Comparison of ENCODE assay signal across 20 mouse cellular contexts in the genomic region with DNA sequence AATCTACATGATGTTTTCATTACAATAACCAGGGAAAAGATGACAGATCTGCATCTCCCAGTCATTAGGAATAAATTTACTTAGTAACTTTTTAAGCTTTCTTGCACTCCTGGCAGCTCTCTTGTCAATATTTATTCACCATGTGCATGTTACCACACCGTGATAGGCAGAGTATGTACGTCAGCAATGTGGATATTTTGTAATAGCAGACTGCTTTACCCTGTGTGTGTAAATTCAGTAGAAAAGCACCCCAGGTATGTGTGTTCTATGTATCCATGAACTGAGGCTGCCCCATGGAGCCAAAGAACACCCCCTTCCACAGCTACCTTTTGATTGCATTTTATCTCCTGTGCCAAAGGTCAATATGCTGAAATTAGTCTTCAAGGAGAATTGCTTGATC. TPM values are rescaled to one million over a fixed set of nuclear protein-coding genes. Genes with fewer than 3 reads are reported as not detected.
"Had no signal": no experiment of that assay in that cellular context is flagged by ENCODE, and none has a peak within 500 bp of the region (broad histone marks: within the 10 kb centered on the region; RNA-seq: fewer than 3 reads in every experiment).

No protein-coding gene starts in this region.

- H3K9me3 ChIP-seq: midbrain, embryonic 12.5 days; neural tube, embryonic 13.5 days; neural tube, embryonic 15.5 days had no signal

- H3K36me3 ChIP-seq: midbrain, embryonic 12.5 days; neural tube, embryonic 13.5 days; neural tube, embryonic 15.5 days had no signal

- H3K27me3 ChIP-seq: neural tube, embryonic 15.5 days had no signal

- H3K4me2 ChIP-seq: lung, embryonic 14.5 days; midbrain, embryonic 12.5 days; neural tube, embryonic 13.5 days; neural tube, embryonic 15.5 days had no signal

- H3K4me1 ChIP-seq: midbrain, embryonic 12.5 days; neural tube, embryonic 13.5 days; neural tube, embryonic 15.5 days had no signal

- ATAC-seq: midbrain, embryonic 16.5 days had no signal

- H3K4me3 ChIP-seq: midbrain, embryonic 12.5 days; myocyte; neural tube, embryonic 13.5 days; neural tube, embryonic 15.5 days had no signal

- DNase-seq: lung, adult 18-20 months; lung, embryonic 14.5 days; lung, postnatal 4 days; midbrain, embryonic 14.5 days; retina, postnatal 1 day; right cerebral cortex, adult 18-20 months; right cerebral cortex, postnatal 25 days; right cerebral cortex, postnatal 4 days; spleen, adult 18-20 months; thymus, adult 18-20 months; thymus, postnatal 14 days; thymus, postnatal 36 days had no signal

- H3K9ac ChIP-seq: liver, embryonic 14.5 days; lung, embryonic 14.5 days; midbrain, embryonic 12.5 days; neural tube, embryonic 13.5 days; neural tube, embryonic 15.5 days had no signal

- H3K27ac ChIP-seq: liver, embryonic 14.5 days; midbrain, embryonic 12.5 days; neural tube, embryonic 13.5 days; neural tube, embryonic 15.5 days had no signal

RNA-seq across cellular contexts. Expression of gene Pcdh20, which starts 7.8 kb away (rescaled TPM):
- total RNA-seq: megakaryocyte, adult 5-6 weeks; megakaryocyte-erythroid progenitor cell, adult 5-6 weeks had no signal
